20 mouse cellular contexts compared by ENCODE assay signal in the genomic region with DNA sequence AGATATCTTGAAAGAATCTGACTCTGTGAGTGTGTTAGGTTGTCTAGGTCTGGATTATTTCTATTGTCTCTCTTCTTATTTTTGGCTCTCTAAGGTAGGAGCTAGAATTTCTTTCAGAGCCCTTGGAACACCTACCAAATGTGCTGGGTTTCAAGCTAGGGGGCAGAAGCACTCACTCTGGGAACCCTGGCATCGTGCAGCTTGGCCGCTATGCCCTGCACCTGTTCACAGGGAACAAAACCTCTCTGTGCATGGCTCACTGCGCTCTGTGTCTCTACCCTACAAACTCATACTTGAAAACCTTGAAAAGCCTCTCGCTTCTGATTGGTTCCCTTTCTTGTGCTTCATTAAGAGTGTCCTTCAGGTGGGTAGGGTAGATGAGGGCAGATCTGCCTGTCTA.
DNase-seq lines count a peak whose midpoint lies in the region; ATAC-seq lines count a peak whose summit lies in the region.
"Had no signal": no experiment of that assay in that cellular context is flagged by ENCODE, and none has a peak within 500 bp of the region (broad histone marks: within the 10 kb centered on the region; RNA-seq: fewer than 3 reads in every experiment).

No protein-coding gene starts in this region.

- no peak overlapping the region for H3K4me3 ChIP-seq in kidney, embryonic 14.5 days (ENCODE audit: low read length)
- H3K4me3 ChIP-seq: forebrain, embryonic 10.5 days; forebrain, embryonic 13.5 days; gastrocnemius, adult 2 months; hindbrain, embryonic 12.5 days; hindbrain, embryonic 15.5 days had no signal

- WGBS in kidney, embryonic 14.5 days, result 89% methylated on average over 4 of the region's 4 CpGs

- no peak overlapping the region for H3K9ac ChIP-seq in kidney, embryonic 14.5 days (ENCODE audit: low read depth, low read length)
- H3K9ac ChIP-seq: forebrain, embryonic 13.5 days; hindbrain, embryonic 12.5 days; hindbrain, embryonic 15.5 days had no signal

- no peaks in the 10 kb centered on the region for H3K27me3 ChIP-seq in kidney, embryonic 14.5 days (ENCODE audit: control insufficient read depth, insufficient read depth, low read length)
- H3K27me3 ChIP-seq: forebrain, embryonic 13.5 days; hindbrain, embryonic 12.5 days; hindbrain, embryonic 15.5 days had no signal

- no peaks in the 10 kb centered on the region for H3K4me1 ChIP-seq in kidney, embryonic 14.5 days (ENCODE audit: control insufficient read depth, insufficient read depth, low read length)
- H3K4me1 ChIP-seq: forebrain, embryonic 13.5 days; hindbrain, embryonic 12.5 days; hindbrain, embryonic 15.5 days had no signal

- no peaks in the 10 kb centered on the region for H3K9me3 ChIP-seq in kidney, embryonic 14.5 days (ENCODE audit: control insufficient read depth, low read length)
- H3K9me3 ChIP-seq: forebrain, embryonic 10.5 days; forebrain, embryonic 13.5 days; hindbrain, embryonic 12.5 days; hindbrain, embryonic 15.5 days had no signal

- H3K36me3 ChIP-seq in kidney, embryonic 14.5 days (ENCODE audit: control insufficient read depth, insufficient read depth, low read length), result no peaks in the 10 kb centered on the region
- H3K36me3 ChIP-seq: forebrain, embryonic 10.5 days; hindbrain, embryonic 12.5 days; hindbrain, embryonic 15.5 days had no signal

- peak; percentile 43 for DNase-seq in brain, adult 2 months (ENCODE audit: low read depth, low spot score)
- peak; percentile 28 to 56 for DNase-seq in cerebellum, adult 18-20 months
- DNase-seq in cerebellum, adult 9-10 months, result peak; percentile 37
- peak; percentile 23 to 25 for DNase-seq in cerebellum, postnatal 36 days
- DNase-seq in kidney, postnatal 4 days, result no peak
- DNase-seq: adrenal gland, adult 2 months; adrenal gland, postnatal 14 days; gastrocnemius, adult 2 months; gastrocnemius, postnatal 14 days; heart, adult 11 months; kidney, adult 2 months had no signal

- no peak overlapping the region for H3K4me2 ChIP-seq in kidney, embryonic 14.5 days (replicated peaks; ENCODE audit: low read depth, low read length)
- H3K4me2 ChIP-seq: forebrain, embryonic 13.5 days; heart, embryonic 11.5 days; hindbrain, embryonic 12.5 days; hindbrain, embryonic 15.5 days had no signal

- no peak overlapping the region for H3K27ac ChIP-seq in kidney, embryonic 14.5 days (ENCODE audit: low read depth, low read length)
- H3K27ac ChIP-seq: forebrain, embryonic 10.5 days; forebrain, embryonic 13.5 days; gastrocnemius, adult 2 months; hindbrain, embryonic 12.5 days; hindbrain, embryonic 15.5 days had no signal

- no peak for ATAC-seq in kidney, embryonic 14.5 days (ENCODE audit: low FRiP score, low TSS enrichment)
- ATAC-seq: CD4-positive, CD25-positive, alpha-beta regulatory T cell, adult 4 months; forebrain, embryonic 13.5 days; forebrain, embryonic 16.5 days; intestine, postnatal 0 days had no signal

Comparison
In these comparisons a context has a peak if more than half of its experiments do, and no peak if none do; other contexts are left out.
1. DNase-seq: peak in brain, adult 2 months (single experiment), cerebellum, adult 18-20 months (2 of 2), cerebellum, adult 9-10 months (single experiment) and cerebellum, postnatal 36 days (2 of 2); none in kidney, postnatal 4 days (0 of 2).